Mouse (Mus musculus): ENCODE measurements at regions not wholly inside any gene's neighbourhood (a gene's known extent, or its start where the extent isn't known, plus 50 kb on each side); places are given as distances from the start of the nearest gene placed in this dataset.

DNA sequence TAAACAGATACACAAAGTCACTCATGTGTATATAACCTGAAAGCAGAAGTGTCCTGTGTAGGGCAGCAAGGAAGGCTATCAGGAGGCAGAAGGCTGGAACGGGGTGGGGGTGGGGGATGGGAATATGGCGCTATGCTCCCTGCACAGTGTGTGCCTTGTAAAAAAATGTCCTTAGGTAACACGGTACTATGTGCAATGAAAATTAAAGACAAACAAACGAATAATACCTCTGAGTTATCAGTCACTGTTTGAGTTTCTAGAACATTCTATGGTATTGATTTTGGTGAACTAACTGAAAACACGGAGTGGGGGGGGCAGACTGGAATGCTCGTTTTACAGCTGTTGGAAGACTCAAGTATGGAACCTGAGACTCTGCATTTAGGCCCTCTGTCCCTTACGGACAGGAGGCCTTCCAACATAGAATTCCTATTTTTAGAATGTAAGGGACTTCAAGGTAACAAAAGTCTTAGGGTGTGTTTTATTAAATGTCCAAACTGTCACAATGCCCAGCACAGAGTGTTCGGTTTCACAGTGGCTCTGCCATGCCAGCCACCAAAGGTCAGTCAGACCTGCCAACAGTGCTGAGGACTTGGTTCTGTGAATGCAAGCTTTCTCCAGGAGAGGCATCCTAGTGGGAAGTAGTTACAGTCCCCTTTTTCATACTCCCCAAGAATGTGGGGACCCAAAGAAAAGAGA, 240.6 kb downstream of the Ano6 start:
- WGBS = 86% methylated on average over 8 of the region's 8 CpGs
- no peaks in the 10 kb centered on the region for H3K27me3 ChIP-seq (ENCODE audit: poor library complexity, severe bottlenecking)
- DNase-seq (ENCODE audit: extremely low spot score, low spot score) = no peak

GRCm38 (mm10) chr15:96035273-96035672, 244.6 kb downstream of the Ano6 start:
- no peak overlapping the region for H3K27ac ChIP-seq
- no peaks in the 10 kb centered on the region for H3K36me3 ChIP-seq (replicated peaks)
- no peaks in the 10 kb centered on the region for H3K4me1 ChIP-seq
- no peak overlapping the region for H3K4me3 ChIP-seq
- DNase-seq (ENCODE audit: extremely low spot score, low spot score) = no peak
- no peaks in the 10 kb centered on the region for H3K9me3 ChIP-seq
- WGBS = 87% methylated on average over 12 of the region's 12 CpGs
- H3K27me3 ChIP-seq (ENCODE audit: poor library complexity, severe bottlenecking) = no peaks in the 10 kb centered on the region

More for the DNA sequence above, 240.6 kb downstream of the Ano6 start:
- Histone ChIP-seq H3K36me3 (replicated peaks) (no peaks in the 10 kb centered on the region), H3K27ac (no peak overlapping the region), H3K4me1 (no peaks in the 10 kb centered on the region), H3K9me3 (no peaks in the 10 kb centered on the region), H3K4me3 (no peak overlapping the region)

- Histone ChIP-seq H3K36me3 (replicated peaks) (no peaks in the 10 kb centered on the region), H3K4me3 (no peak overlapping the region), H3K27ac (no peak overlapping the region), H3K4me1 (no peaks in the 10 kb centered on the region), H3K27me3 (ENCODE audit: poor library complexity, severe bottlenecking) (no peaks in the 10 kb centered on the region), H3K9me3 (no peaks in the 10 kb centered on the region)
- 83% methylated on average over 3 of the region's 3 CpGs for WGBS
- no peak for DNase-seq (ENCODE audit: extremely low spot score, low spot score)
Measured at GRCm38 (mm10) chr15:96045561-96045960, 241.8 kb upstream of the Arid2 start.

GRCm38 (mm10) chr15:96046651-96047050, 240.7 kb upstream of the Arid2 start:
- DNase-seq (ENCODE audit: extremely low spot score, low spot score) = no peak
- 73% methylated on average over 5 of the region's 5 CpGs for WGBS

GRCm38 (mm10) chr15:96050416-96050815, 236.9 kb upstream of the Arid2 start:
- DNase-seq (ENCODE audit: extremely low spot score, low spot score) = no peak
- Histone ChIP-seq H3K27me3 (ENCODE audit: poor library complexity, severe bottlenecking) (no peaks in the 10 kb centered on the region), H3K4me3 (no peak overlapping the region), H3K9me3 (no peaks in the 10 kb centered on the region), H3K36me3 (replicated peaks) (no peaks in the 10 kb centered on the region), H3K27ac (no peak overlapping the region), H3K4me1 (no peaks in the 10 kb centered on the region)
- WGBS = 90% methylated on average over 4 of the region's 4 CpGs

More at GRCm38 (mm10) chr15:96046651-96047050, 240.7 kb upstream of the Arid2 start:
- Histone ChIP-seq H3K27me3 (ENCODE audit: poor library complexity, severe bottlenecking) (no peaks in the 10 kb centered on the region), H3K27ac (no peak overlapping the region), H3K9me3 (no peaks in the 10 kb centered on the region), H3K36me3 (replicated peaks) (no peaks in the 10 kb centered on the region), H3K4me1 (no peaks in the 10 kb centered on the region), H3K4me3 (no peak overlapping the region)

GRCm38 (mm10) chr15:96052586-96052985, 234.7 kb upstream of the Arid2 start:
- Histone ChIP-seq H3K36me3 (replicated peaks) (no peaks in the 10 kb centered on the region), H3K27me3 (ENCODE audit: poor library complexity, severe bottlenecking) (no peaks in the 10 kb centered on the region), H3K9me3 (no peaks in the 10 kb centered on the region), H3K4me1 (no peaks in the 10 kb centered on the region), H3K27ac (no peak overlapping the region), H3K4me3 (no peak overlapping the region)
- no peak for DNase-seq (ENCODE audit: extremely low spot score, low spot score)
- WGBS = 92% methylated on average over 5 of the region's 5 CpGs

- no peak overlapping the region for H3K4me3 ChIP-seq
- WGBS = 87% methylated on average over 10 of the region's 10 CpGs
- H3K9me3 ChIP-seq = no peaks in the 10 kb centered on the region
- no peaks in the 10 kb centered on the region for H3K27me3 ChIP-seq (ENCODE audit: poor library complexity, severe bottlenecking)
- no peak overlapping the region for H3K27ac ChIP-seq
- H3K4me1 ChIP-seq = no peaks in the 10 kb centered on the region
- no peaks in the 10 kb centered on the region for H3K36me3 ChIP-seq (replicated peaks)
- no peak for DNase-seq (ENCODE audit: extremely low spot score, low spot score)
Measured at GRCm38 (mm10) chr15:96055361-96055760, 232.0 kb upstream of the Arid2 start.

DNA sequence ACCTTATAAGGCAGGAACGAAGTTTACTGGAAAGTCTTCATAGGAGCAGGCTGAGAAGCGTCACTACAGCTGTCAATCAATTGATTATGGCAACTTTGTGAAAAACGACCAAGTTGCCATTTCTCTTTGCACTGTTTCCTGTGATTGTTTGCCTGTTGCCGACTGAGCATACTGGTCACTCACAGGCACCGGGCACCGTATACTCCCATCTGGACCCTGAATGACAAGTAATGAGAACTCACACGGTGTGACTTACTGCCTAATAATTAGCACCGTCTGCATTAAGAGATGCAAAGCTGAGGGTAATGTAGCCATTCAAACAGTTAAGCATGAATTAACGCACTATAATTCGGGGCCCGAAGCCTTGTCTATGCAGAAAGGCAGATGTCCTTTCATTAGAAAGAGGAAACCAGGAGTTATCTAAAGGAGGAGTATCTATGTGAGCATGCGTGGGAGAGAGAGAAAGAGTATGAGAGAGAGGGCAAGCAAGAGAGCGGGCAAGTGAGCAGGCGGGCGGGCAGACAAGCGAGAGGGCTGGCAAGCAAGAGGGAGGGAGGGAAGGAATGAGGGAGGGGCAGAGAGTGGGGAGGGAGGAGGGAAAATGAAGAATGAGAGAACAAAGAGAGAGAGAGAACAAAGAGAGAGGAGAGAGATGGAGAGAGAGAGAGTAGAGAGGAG, 231.4 kb upstream of the Arid2 start:
- Histone ChIP-seq H3K27ac (no peak overlapping the region), H3K9me3 (no peaks in the 10 kb centered on the region), H3K4me1 (no peaks in the 10 kb centered on the region), H3K27me3 (ENCODE audit: poor library complexity, severe bottlenecking) (no peaks in the 10 kb centered on the region), H3K4me3 (no peak overlapping the region), H3K36me3 (replicated peaks) (no peaks in the 10 kb centered on the region)
- 87% methylated on average over 16 of the region's 16 CpGs for WGBS
- no peak for DNase-seq (ENCODE audit: extremely low spot score, low spot score)

- H3K36me3 ChIP-seq (replicated peaks) = no peaks in the 10 kb centered on the region
- no peak overlapping the region for H3K4me3 ChIP-seq
- no peak for DNase-seq (ENCODE audit: extremely low spot score, low spot score)
- H3K27me3 ChIP-seq (ENCODE audit: poor library complexity, severe bottlenecking) = no peaks in the 10 kb centered on the region
- H3K27ac ChIP-seq = no peak overlapping the region
- 84% methylated on average over 3 of the region's 3 CpGs for WGBS
- no peaks in the 10 kb centered on the region for H3K9me3 ChIP-seq
- no peaks in the 10 kb centered on the region for H3K4me1 ChIP-seq
Measured at GRCm38 (mm10) chr15:96059623-96060022, 227.7 kb upstream of the Arid2 start.

DNA sequence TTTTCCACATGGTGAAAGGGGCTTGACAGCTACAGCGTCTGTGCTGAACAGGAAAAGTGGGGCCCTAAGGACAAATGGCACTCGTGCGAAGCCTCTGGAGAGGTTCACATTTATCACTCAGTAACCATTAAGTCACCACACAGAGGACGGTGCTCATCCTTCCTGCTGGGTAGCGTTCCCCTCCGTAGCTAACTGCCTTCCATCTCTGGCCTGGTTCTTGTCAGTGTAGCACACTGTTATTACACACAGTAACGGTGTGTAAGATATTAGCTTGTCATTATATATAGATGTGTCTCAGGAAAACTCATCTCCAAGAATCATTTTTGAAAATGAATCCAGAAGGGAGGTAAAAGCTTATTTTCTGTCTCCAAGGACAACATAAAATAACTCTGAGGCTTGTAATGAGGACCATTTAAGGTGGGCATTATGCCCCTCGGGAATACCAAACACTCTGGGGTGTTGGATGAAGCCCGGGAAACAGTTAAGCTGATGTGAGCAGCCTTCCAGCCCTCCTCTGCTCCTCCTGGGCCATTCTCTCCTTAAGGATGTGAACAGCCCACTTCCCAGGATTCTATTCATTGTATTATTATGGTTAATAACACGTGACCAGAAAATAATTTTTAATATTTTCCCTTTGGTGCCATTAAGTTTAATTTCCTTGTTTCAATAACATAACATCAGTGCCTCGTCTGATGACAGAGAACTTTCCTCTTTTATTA, 222.7 kb upstream of the Arid2 start:
- H3K27ac ChIP-seq = no peak overlapping the region
- no peaks in the 10 kb centered on the region for H3K9me3 ChIP-seq
- no peaks in the 10 kb centered on the region for H3K36me3 ChIP-seq (replicated peaks)
- WGBS = 87% methylated on average over 11 of the region's 11 CpGs
- no peaks in the 10 kb centered on the region for H3K27me3 ChIP-seq (ENCODE audit: poor library complexity, severe bottlenecking)
- H3K4me3 ChIP-seq = no peak overlapping the region
- H3K4me1 ChIP-seq = no peaks in the 10 kb centered on the region
- DNase-seq (ENCODE audit: extremely low spot score, low spot score) = no peak

GRCm38 (mm10) chr15:96075615-96076014, 211.7 kb upstream of the Arid2 start:
- H3K27ac ChIP-seq = no peak overlapping the region
- H3K27me3 ChIP-seq (ENCODE audit: poor library complexity, severe bottlenecking) = no peaks in the 10 kb centered on the region
- no peaks in the 10 kb centered on the region for H3K4me1 ChIP-seq
- DNase-seq (ENCODE audit: extremely low spot score, low spot score) = no peak
- H3K36me3 ChIP-seq (replicated peaks) = no peaks in the 10 kb centered on the region
- H3K9me3 ChIP-seq = no peaks in the 10 kb centered on the region
- no peak overlapping the region for H3K4me3 ChIP-seq
- 89% methylated on average over 9 of the region's 9 CpGs for WGBS

- no peaks in the 10 kb centered on the region for H3K27me3 ChIP-seq (ENCODE audit: poor library complexity, severe bottlenecking)
- no peaks in the 10 kb centered on the region for H3K9me3 ChIP-seq
- H3K36me3 ChIP-seq (replicated peaks) = no peaks in the 10 kb centered on the region
- H3K27ac ChIP-seq = no peak overlapping the region
- WGBS = 83% methylated on average over 5 of the region's 5 CpGs
- no peak for DNase-seq (ENCODE audit: extremely low spot score, low spot score)
- no peak overlapping the region for H3K4me3 ChIP-seq
- peaks cover 14% of the 10 kb centered on the region for H3K4me1 ChIP-seq
Measured at GRCm38 (mm10) chr15:96077756-96078155, 209.6 kb upstream of the Arid2 start.

DNA sequence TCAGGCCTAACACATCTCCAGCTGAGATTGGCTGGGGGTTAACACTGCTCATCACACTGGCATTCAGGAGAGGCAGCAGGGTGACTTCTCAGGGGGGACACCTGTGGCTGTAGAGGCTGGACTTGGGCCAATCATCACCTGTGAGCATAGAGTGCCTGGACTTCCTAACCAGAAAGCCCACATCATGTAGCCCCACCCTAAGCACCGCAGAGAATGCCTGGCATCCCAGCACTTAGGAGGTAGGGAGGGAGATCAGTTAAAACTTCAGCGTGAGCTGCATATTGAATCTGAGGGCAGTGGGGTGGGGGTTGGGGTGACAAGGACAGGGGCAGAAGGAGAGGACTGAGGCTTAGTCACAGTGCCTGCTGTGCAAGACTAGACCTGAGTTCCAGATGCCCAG, 208.7 kb upstream of the Arid2 start:
- Histone ChIP-seq H3K27ac (no peak overlapping the region), H3K27me3 (ENCODE audit: poor library complexity, severe bottlenecking) (no peaks in the 10 kb centered on the region), H3K4me1 (peaks cover 22% of the 10 kb centered on the region), H3K9me3 (no peaks in the 10 kb centered on the region), H3K4me3 (no peak overlapping the region), H3K36me3 (replicated peaks) (no peaks in the 10 kb centered on the region)
- DNase-seq (ENCODE audit: extremely low spot score, low spot score) = no peak
- 32% methylated on average over 2 of the region's 2 CpGs for WGBS
